Mouse (Mus musculus) liver, postnatal 0 days (tissue): ENCODE data around the gene Tmem91.

ENCODE experiments used
- CTCF ChIP-seq: sonication (generic); IDR thresholded peaks from 2 replicates; pipeline ENCODE4 v1.5.1; 2016; ENCODE audit warnings: antibody characterized with exemption, low read depth
- EP300 ChIP-seq: IDR thresholded peaks from 2 replicates; pipeline ENCODE4 v1.6.1; 2016; ENCODE audit warnings: antibody characterized with exemption, low read depth, mild to moderate bottlenecking

DNA sequence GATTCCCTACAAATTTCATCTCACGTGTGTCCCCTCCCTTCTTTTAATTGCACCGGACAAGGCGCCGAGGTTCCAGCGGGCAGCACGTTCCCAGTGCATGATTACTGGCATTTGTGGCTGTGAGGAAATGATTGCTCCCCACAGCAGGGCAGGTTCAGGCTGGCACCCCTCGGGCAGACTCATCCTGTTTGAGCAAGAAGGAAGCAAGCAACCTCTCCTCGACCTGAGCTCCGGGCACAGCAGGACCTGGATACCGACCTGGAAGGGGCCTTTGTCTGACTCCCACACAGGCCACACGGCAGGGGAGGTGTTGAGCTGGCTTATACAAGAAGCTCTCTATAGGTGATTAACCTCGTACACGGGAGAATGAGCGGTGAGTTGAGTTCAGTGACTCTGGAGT, 29.9 kb downstream of the Tmem91 start:
- TF ChIP-seq CTCF, result no peak
- TF ChIP-seq EP300, result no peak
